ENCODE assay signal across 19 mouse cellular contexts in genomic region chrX:52444977-52445376, GRCm38 (mm10).
"Had no signal": no experiment of that assay in that cellular context is flagged by ENCODE, and none has a peak within 500 bp of the region (broad histone marks: within the 10 kb centered on the region; RNA-seq: fewer than 3 reads in every experiment).

No protein-coding gene starts in this region.

- H3K4me3 ChIP-seq: lung, embryonic 15.5 days; megakaryocyte, embryonic 14.5 days; midbrain, embryonic 13.5 days; midbrain, embryonic 15.5 days; neural tube, embryonic 12.5 days had no signal

- H3K36me3 ChIP-seq: lung, embryonic 15.5 days; midbrain, embryonic 13.5 days; midbrain, embryonic 15.5 days; neural tube, embryonic 12.5 days had no signal

- H3K27ac ChIP-seq: lung, embryonic 15.5 days; macrophage; midbrain, embryonic 13.5 days; midbrain, embryonic 15.5 days; neural tube, embryonic 12.5 days had no signal

- H3K9ac ChIP-seq: liver, postnatal 0 days; lung, embryonic 15.5 days; midbrain, embryonic 13.5 days; midbrain, embryonic 15.5 days; neural tube, embryonic 12.5 days had no signal

- ATAC-seq: liver, postnatal 0 days; lung, postnatal 0 days; midbrain, embryonic 13.5 days; midbrain, embryonic 15.5 days had no signal

- H3K4me1 ChIP-seq: lung, embryonic 15.5 days; megakaryocyte, embryonic 14.5 days; midbrain, embryonic 13.5 days; midbrain, embryonic 15.5 days; neural tube, embryonic 12.5 days had no signal

- H3K9me3 ChIP-seq: lung, embryonic 15.5 days; megakaryocyte, embryonic 14.5 days; midbrain, embryonic 13.5 days; midbrain, embryonic 15.5 days; neural tube, embryonic 12.5 days had no signal

- H3K27me3 ChIP-seq: lung, embryonic 15.5 days; midbrain, embryonic 15.5 days; neural tube, embryonic 12.5 days had no signal

- DNase-seq: liver, postnatal 0 days; lung, postnatal 14 days; lung, postnatal 36 days; retina, postnatal 1 day; right cerebral cortex, adult 18-20 months; right cerebral cortex, postnatal 25 days; right cerebral cortex, postnatal 4 days; spleen, adult 18-20 months; thymus, adult 18-20 months; thymus, postnatal 14 days; thymus, postnatal 36 days had no signal

- H3K4me2 ChIP-seq: lung, embryonic 15.5 days; midbrain, embryonic 11.5 days; midbrain, embryonic 13.5 days; midbrain, embryonic 15.5 days; neural tube, embryonic 12.5 days had no signal
